Mouse (Mus musculus): ENCODE measurements around the gene Vsig2.

DNA sequence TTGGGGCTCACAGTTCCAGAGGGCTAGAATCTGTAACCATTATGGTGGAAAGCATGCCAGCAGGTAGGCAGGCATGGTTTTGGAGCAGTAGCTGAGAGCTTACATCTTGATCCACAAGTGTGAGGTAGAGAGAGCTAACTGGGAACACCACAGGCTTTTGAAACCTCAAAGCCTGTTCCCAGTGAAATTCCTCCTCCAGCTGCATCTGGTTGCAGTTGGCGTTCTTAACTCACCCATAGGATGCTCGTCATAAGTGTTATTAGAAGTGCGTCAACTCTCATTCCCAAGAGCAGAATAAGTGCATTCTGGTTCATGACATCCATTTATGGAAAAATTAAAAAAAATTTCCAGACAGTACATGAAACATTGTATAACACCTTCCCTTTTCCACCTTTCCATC lies 54.6 kb downstream of the Vsig2 start:
- TF ChIP-seq POLR2A (IDR thresholded peaks at IDR 0.05; ENCODE audit: insufficient read depth, low read depth, low read length), result no peak
- no peak for TF ChIP-seq EP300 (IDR thresholded peaks at IDR 0.05; ENCODE audit: insufficient read depth, low read depth, low read length)
- no peak for TF ChIP-seq CTCF (IDR thresholded peaks at IDR 0.05)
